Mouse (Mus musculus): ENCODE data around the gene Gm6169.
"Not testable (repeated sequence)": the region's sequence is repeated elsewhere in the genome, so short reads cannot be mapped to it uniquely, and the experiment has no call there.

Gm6169 gene

DNA sequence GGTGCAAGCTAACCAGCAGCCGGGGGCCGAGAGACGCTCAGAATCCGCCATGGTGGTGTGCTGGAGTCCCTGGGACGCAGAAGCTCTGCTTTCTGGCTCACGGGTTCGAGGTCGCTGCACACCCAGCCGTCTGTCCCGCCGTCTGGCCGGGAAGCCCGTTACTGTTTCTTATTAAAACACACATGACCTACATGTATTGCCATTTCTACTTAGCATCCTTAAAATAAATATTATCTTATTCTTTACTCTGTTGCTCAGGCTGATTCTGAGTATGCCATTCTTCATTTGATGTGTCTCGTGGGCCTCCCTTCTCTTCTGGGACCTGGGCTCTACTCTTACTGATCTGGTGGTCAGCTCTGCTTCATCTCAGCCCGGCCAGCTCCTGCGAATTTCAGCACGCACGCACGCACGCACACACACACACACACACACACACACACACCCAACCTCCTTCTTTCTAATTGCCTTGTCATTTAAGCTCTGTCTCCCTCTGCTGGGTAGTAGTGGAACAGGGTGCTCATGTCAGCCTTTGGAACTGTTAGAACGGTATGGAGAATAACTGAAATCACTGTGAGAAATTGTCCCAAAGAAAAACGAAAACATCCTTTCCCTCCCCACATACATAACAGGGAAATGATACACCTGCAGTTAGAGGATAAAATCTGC lies at the start of gene Gm6169:
TSS of gene Gm6169 (minus strand) at position 51 of the 666 bp plus-strand sequence.
- peak; percentile 64 for DNase-seq

GRCm38 (mm10) chr13:97145834-97146233 lies 46.8 kb upstream of the Gm6169 start:
- DNase-seq = no peak

DNA sequence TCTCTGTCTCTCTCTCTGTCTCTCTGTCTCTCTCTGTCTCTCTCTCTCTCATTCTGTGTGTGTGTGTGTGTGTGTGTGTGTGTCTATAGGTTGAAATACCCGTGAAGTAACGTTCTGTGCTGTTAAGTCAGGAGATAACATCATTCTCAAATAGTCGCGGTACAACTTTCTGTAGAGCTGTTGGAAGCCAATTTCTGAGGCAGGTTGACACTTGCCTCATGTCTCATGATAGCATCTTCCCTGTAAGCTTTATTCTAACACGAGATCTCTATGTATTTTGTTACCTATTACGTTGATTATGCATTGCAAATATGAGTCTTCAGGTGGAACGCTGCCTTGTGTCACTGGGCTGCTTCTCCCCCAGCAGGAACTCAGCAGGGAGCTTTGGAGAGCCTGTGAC lies 43.3 kb upstream of the Gm6169 start:
- DNase-seq = no peak

DNA sequence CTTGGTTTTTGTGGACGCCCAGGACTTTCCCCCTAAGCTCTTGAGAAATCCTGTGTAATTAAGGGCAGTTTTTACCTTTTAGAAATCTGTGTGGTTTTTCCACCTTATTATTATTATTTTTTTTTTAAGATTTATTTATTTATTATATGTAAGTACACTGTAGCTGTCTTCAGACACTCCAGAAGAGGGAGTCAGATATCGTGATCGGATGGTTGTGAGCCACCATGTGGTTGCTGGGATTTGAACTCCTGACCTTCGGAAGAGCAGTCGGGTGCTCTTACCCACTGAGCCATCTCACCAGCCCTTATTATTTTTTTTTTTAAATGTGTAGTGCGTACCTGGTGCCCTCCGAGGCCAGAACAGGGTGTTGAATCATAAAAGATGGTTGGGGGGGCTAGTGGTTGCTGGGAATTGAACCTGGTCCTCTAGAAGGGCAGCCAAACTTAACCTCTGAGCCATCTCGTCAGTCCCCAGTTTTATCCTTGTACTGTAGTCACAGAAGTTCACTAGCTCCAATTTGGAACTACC lies 39.4 kb upstream of the Gm6169 start:
- not testable (repeated sequence) for DNase-seq

DNA sequence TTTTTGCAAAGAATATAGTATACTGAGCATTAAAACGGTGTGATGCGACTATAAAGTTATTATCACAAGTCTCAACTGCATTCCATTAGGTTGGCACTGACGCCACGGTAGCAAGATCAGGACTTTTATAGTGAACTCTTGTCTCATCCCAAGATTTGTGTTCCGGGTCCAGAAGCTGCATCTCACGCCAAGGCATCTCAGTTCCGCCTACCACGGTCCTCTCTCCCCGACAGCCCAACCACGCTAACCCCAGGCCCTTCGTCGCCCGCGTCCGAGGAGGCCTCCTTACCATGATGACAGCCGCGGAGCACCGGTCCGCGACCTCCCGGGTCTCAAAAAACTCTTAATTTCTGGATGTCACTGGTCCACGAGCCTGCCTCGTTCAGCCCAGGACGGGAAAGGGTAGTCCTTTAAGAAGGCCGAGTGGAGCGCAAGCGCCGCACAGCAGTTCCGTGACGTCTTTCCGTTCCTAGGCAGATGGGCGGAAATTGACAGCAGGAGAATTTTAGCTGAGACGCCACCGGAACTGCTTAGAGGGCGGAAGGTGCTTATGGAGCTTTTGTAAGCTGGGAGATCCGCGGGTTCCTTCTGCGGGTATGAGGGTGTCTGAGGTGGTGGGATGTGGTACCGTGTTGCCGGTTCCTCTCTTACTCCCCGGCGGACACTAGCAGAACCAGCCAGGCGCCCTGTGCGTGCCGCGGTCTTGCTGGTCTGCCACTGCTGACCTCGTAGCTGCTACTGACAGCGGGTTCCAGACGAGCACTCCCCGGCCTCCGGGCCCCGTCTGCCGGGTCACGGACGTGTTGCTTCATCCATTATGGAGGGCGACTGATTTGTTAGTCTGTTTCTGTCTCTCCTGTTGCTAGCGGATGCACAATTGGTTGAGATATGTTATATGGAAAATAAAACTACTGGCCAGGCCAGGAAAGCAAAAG lies 38.7 kb upstream of the Gm6169 start, which contains the start of the genes Gfm2 and Nsa2:
TSS of gene Gfm2 (plus strand) at position 472 of the 935 bp plus-strand sequence.
TSS of gene Nsa2 (minus strand) at position 472 of the 935 bp plus-strand sequence.
- peak; percentile 91 for DNase-seq

DNA sequence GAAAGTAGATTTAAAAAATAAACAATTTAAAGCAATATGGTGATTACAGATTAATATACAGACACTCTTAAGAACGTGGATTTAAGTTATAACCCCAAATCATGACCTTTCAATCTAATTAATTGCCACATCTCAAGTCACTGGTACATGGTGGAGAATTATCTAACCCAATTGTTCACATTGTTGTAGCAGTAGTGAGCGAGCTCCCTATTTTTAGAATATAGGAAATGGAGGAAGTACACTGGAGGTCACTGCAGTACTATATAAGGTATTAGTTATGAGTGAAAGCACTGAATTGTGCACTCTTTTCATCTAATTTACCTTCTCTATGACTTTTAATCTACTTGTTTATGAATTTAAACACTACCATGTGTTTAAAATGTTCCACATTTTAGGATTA lies 31.4 kb upstream of the Gm6169 start:
- DNase-seq = not testable (repeated sequence)

DNA sequence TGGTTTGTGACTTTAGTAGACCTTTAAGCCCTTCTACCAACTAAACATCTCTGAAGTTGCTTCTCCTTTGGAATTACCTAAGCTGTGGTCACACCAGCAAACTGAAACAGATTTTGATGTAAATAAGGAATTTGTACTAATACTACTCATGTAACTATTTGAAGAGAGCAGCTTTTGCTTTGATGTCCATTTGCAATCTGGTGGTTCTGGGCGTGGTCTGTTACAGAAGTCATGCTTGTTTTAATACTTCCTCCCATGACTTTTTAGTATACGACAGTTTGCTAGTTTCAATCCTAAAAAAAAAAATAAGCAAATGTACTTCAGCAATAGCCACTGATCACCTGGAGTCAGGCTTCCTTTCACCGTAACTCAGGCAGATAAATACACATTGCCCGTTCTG lies 30.6 kb upstream of the Gm6169 start:
- not testable (repeated sequence) for DNase-seq

DNA sequence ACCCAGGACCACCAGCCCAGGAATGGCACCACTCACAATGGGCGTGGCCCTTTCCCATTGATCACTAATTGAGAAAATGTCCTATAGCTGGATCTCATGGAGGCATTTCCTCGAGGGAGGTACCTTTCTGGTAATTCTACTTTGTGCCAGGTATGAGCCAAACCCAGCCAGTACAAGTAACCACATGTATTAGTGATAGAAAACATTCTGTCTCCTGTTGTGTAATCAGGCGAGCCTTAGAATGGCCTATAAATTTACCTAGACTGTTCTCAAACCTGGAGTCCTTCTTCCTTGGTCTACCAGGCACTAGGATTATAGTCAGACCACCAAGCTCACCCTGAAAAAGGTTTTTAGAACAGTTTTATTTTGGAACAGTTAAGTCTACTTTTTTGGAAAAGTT lies 22.3 kb upstream of the Gm6169 start:
- no peak for DNase-seq

GRCm38 (mm10) chr13:97109046-97109445 lies 10.0 kb upstream of the Gm6169 start:
- no peak for DNase-seq

- not testable (repeated sequence) for DNase-seq
Observed at GRCm38 (mm10) chr13:97107721-97108120, 8.7 kb upstream of the Gm6169 start.

DNA sequence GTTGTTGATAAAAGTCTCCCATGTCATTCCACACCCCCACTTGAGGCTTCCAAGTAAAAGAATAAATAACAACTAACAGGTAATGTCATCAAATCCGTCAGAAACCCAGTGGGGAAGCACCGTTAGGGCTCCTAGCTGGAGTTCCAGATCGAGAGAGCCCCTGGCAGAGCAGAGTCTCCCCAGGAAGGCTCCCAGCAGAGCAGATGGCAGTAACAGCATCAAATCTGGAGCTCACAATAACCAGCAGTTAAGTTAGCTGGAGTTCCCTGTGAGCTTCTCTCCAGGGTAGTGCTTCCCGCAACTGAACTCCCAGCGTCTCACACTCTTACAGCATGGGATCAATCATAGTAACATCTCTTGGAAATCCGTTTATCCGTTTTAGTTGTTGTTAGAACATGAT lies 6.0 kb upstream of the Gm6169 start:
- peak; percentile 42 for DNase-seq

GRCm38 (mm10) chr13:97095726-97096125 lies 3.3 kb downstream of the Gm6169 start:
- DNase-seq = no peak

GRCm38 (mm10) chr13:97088183-97088582 lies 10.9 kb downstream of the Gm6169 start:
- DNase-seq = no peak

DNA sequence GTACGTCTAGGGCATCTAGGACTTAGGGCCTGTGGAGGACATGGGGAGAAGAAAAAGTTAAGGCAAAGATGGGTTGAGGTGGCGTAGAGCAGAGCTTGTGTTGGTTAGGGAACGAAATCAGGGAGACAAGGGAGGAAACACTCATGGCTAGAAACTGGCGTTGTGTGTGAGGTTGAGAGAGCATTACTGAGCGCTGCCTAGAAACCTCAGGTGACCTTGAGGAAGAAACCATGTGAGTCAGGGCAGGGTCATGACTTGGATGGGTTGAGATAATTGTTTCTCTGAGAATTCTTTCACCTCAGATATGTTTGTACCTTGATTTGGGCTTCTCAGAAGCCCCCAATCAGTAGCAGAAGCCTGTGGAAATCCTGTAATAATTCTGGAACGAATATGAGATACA lies 11.6 kb downstream of the Gm6169 start:
- no peak for DNase-seq

DNA sequence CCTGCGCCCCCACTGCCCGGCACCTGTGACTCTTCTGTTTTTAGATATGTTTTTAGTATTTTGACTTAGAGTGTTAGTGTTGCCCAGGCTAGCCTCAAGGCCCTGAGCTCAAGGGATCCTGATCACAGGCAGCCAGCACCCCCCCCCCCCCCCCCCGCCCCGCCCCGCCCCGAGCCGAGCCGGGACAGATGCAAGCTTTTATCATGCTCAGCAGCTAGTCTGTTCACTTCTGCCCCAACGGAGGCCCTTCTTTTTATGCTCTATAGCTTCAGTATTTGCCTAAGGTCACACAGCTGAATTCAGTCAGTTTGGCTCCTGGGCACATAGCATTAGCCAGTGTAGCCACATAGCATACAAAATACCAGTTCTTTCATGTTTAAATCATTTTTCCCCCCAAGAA lies 12.7 kb downstream of the Gm6169 start:
- DNase-seq = no peak

- no peak for DNase-seq
Observed at GRCm38 (mm10) chr13:97082432-97082831, 16.6 kb downstream of the Gm6169 start.

DNA sequence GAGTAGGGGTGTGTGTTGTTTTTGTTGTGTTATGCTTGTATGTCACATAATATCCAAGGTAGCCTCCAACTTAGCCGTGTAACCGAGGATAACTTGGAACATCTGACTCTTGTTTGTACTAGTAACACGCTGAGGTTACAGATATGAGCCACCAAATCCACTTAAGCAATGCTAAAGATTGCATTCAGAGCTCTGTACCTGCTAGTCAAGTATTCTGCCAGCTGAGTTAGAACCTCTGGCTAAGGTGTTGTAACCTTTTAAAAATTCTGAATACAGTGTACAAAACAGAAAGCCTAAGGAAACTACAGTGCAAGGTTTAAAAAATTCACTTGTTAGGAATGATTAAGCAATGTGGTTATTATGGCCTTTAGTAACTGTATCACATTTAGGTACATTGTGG lies 18.4 kb downstream of the Gm6169 start:
- DNase-seq = no peak

DNA sequence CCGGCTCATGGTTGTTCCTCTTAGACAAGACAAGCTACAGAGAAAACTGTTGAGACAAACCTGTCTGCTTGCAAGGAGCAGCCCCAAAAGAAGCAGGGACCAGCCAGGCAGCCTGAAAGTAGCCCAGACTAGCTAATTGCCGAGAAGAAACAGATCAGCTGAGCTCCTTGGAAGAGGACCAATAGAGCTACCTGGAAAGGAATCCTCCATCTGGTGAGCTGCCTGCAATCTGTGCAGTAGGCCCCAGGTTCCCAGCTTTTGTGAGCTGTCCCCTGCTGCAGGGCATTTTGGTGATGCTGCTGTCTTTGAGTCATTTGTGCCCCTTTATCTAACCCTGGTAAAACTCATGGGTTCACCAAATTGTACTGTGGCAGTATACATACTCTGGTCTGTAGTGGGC lies 18.8 kb downstream of the Gm6169 start:
- DNase-seq = peak; percentile 6

- DNase-seq = no peak
Observed at GRCm38 (mm10) chr13:97077556-97077955, 21.5 kb downstream of the Gm6169 start.

- DNase-seq = no peak
Observed at GRCm38 (mm10) chr13:97073497-97073896, 25.5 kb downstream of the Gm6169 start.

DNA sequence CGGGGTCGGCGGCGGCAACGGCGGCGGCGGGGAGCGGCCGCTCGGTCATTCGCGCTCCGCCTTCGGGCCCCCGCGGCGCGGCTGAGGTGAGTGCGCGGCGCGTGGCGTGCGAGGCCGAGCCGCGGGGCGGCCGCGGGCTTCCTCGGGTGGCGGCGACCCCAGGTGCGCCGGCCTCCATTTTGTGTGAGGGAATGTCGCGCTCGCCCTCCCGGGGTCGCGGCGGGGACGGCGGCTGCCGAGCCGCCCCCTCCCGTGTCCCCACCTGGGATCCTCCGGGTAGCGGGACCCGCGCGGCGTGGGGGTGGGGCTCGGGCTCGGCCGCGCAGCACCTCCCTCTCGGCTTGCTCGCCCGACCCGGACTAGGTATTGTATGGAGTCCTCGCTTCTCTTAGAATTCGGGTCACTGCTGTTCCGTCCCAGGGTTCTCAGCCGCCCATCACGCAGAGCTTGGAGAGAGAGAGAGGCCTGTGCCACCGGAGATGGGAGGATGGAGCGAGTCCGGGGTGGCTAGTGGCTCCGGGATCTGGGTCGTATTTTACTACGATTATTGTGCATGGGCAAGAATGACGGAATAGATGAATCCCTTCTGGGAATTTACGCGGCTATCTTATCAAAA lies 27.3 kb downstream of the Gm6169 start:
- DNase-seq = peak; percentile 20

- no peak for DNase-seq
Observed at GRCm38 (mm10) chr13:97070931-97071625, 28.0 kb downstream of the Gm6169 start.

GRCm38 (mm10) chr13:97068151-97068550 lies 30.9 kb downstream of the Gm6169 start:
- no peak for DNase-seq

Measured in layer of hippocampus, adult 9-11 months (tissue).